Mouse (Mus musculus): ENCODE data around the gene Syt12. TPM values are rescaled to one million over a fixed set of nuclear protein-coding genes. Genes with fewer than 3 reads are reported as not detected.

The Syt12 gene
- total and polyA plus RNA-seq, 3 experiments: not detected

- DNase-seq (ENCODE audit: low read depth, low spot score): no peak
- no peaks in the 10 kb centered on the region for H3K79me2 ChIP-seq (ENCODE audit: control insufficient read depth, insufficient read depth, low read length, poor library complexity)
- H3K9me3 ChIP-seq (replicated peaks; ENCODE audit: insufficient read depth, low read length): no peaks in the 10 kb centered on the region
- no peaks in the 10 kb centered on the region for H3K4me1 ChIP-seq (ENCODE audit: control insufficient read depth in 1 of 2, insufficient read depth in 2 of 2, low read length in 2 of 2)
- TF ChIP-seq TCF12 (IDR thresholded peaks at IDR 0.05; ENCODE audit: low read depth, low read length) (no peak), CHD1 (IDR thresholded peaks at IDR 0.05; ENCODE audit: low read depth, low read length) (no peak), MAX (IDR thresholded peaks at IDR 0.05; ENCODE audit: low read length) (no peak), ZMIZ1 (IDR thresholded peaks at IDR 0.05; ENCODE audit: low read depth, low read length) (no peak), MEF2A (IDR thresholded peaks at IDR 0.05; ENCODE audit: extremely low read depth, insufficient replicate concordance, low read depth, low read length, poor library complexity, severe bottlenecking) (no peak), GABPA (IDR thresholded peaks at IDR 0.05; ENCODE audit: low read depth, low read length) (no peak), TBP (IDR thresholded peaks at IDR 0.05; ENCODE audit: low read depth, low read length) (no peak), EP300 (IDR thresholded peaks at IDR 0.05; ENCODE audit: low read depth in 1 of 2, low read length in 2 of 2) (no peak), USF1 (IDR thresholded peaks at IDR 0.05; ENCODE audit: low read depth, low read length) (no peak), RCOR1 (IDR thresholded peaks at IDR 0.05; ENCODE audit: low read depth, low read length) (no peak), GATA1 (IDR thresholded peaks at IDR 0.05; ENCODE audit: low read depth, low read length) (no peak), TAL1 (IDR thresholded peaks at IDR 0.05; ENCODE audit: low read length) (no peak), E2F4 (IDR thresholded peaks at IDR 0.05; ENCODE audit: borderline replicate concordance, low read depth, low read length) (no peak), POLR2A (IDR thresholded peaks at IDR 0.05; ENCODE audit: control insufficient read depth in 1 of 2, insufficient read depth in 1 of 2, low read depth in 1 of 2, low read length in 2 of 2, poor library complexity in 1 of 2) (no peak)
- no peaks in the 10 kb centered on the region; a peak in 2 of 4 replicates for H3K27me3 ChIP-seq (ENCODE audit: control insufficient read depth in 1 of 2, insufficient read depth in 2 of 2, low read length in 2 of 2)
- no peaks in the 10 kb centered on the region for H3K36me3 ChIP-seq (ENCODE audit: control insufficient read depth in 1 of 2, insufficient read depth in 2 of 2, low read length in 2 of 2)
- no peak overlapping the region for H3K4me3 ChIP-seq (ENCODE audit: control insufficient read depth in 1 of 2, insufficient read depth in 1 of 2, low read depth in 2 of 2, low read length in 2 of 2)
- no peak overlapping the region for H3K27ac ChIP-seq (ENCODE audit: control insufficient read depth, low read depth, low read length)
- no peak overlapping the region for H3K9ac ChIP-seq (ENCODE audit: control insufficient read depth, low read depth, low read length, poor library complexity, severe bottlenecking)
Observed at GRCm38 (mm10) chr19:4495814-4496213, 18.6 kb upstream of the Syt12 start.

DNA sequence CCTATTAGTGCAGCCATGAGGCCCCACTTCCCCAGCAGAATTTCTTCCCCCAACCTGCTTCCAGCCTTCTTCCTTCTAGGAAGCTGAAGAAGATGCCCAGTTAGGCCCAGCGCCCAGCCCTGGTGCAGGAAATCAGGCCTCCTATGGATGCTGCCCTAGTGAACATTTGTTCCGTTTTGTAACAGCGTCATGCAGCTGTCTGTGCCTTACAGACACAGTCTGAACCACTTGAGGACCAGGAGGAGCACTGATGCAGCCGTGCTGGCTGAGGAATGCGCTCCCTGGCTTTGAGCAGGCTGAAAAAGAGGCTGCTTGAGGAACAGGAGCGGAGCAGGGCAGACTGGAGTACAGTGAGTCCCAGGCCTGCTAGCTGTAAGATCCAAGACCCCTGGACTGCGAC, 17.5 kb upstream of the Syt12 start:
- no peak for DNase-seq (ENCODE audit: low read depth, low spot score)
- H3K9me3 ChIP-seq (replicated peaks; ENCODE audit: insufficient read depth, low read length): no peaks in the 10 kb centered on the region
- no peak overlapping the region for H3K9ac ChIP-seq (ENCODE audit: control insufficient read depth, low read depth, low read length, poor library complexity, severe bottlenecking)
- TF ChIP-seq ZNF384 (IDR thresholded peaks at IDR 0.05; ENCODE audit: low read depth, low read length) (no peak), USF2 (IDR thresholded peaks at IDR 0.05; ENCODE audit: borderline replicate concordance in 1 of 2, insufficient read depth in 1 of 2, low read depth in 1 of 2, low read length in 2 of 2) (no peak), TBP (IDR thresholded peaks at IDR 0.05; ENCODE audit: low read depth, low read length) (no peak), RCOR1 (IDR thresholded peaks at IDR 0.05; ENCODE audit: low read depth, low read length) (no peak), CHD2 (IDR thresholded peaks at IDR 0.05; ENCODE audit: low read length) (no peak), EP300 (IDR thresholded peaks at IDR 0.05; ENCODE audit: low read depth in 1 of 2, low read length in 2 of 2) (no peak), POLR2AphosphoS2 (IDR thresholded peaks at IDR 0.05; ENCODE audit: low read length) (no peak), SIN3A (IDR thresholded peaks at IDR 0.05; ENCODE audit: low read length) (no peak), ZC3H11A (IDR thresholded peaks at IDR 0.05; ENCODE audit: low read depth, low read length) (no peak), ZMIZ1 (IDR thresholded peaks at IDR 0.05; ENCODE audit: low read depth, low read length) (no peak), KAT2A (conservative IDR thresholded peaks at IDR 0.05; ENCODE audit: low read depth, low read length) (no peak), CTCF (IDR thresholded peaks at IDR 0.05 in 2 of 3, conservative IDR thresholded peaks at IDR 0.05 in 1 of 3; ENCODE audit: control insufficient read depth in 1 of 3, insufficient read depth in 1 of 3, low read depth in 2 of 3, low read length in 3 of 3, poor library complexity in 1 of 3, severe bottlenecking in 1 of 3) (no peak), CHD1 (IDR thresholded peaks at IDR 0.05; ENCODE audit: low read depth, low read length) (no peak), ELF1 (IDR thresholded peaks at IDR 0.05; ENCODE audit: low read depth, low read length) (no peak), TAL1 (IDR thresholded peaks at IDR 0.05; ENCODE audit: low read length) (no peak), MAX (IDR thresholded peaks at IDR 0.05; ENCODE audit: low read length) (no peak), HCFC1 (IDR thresholded peaks at IDR 0.05; ENCODE audit: low read depth, low read length) (no peak), POLR2AphosphoS5 (IDR thresholded peaks at IDR 0.05; ENCODE audit: borderline replicate concordance, low read depth, low read length) (no peak)
- no peaks in the 10 kb centered on the region for H3K36me3 ChIP-seq (ENCODE audit: control insufficient read depth in 1 of 2, insufficient read depth in 2 of 2, low read length in 2 of 2)
- no peaks in the 10 kb centered on the region for H3K79me2 ChIP-seq (ENCODE audit: control insufficient read depth, insufficient read depth, low read length, poor library complexity)
- H3K4me3 ChIP-seq (ENCODE audit: control insufficient read depth in 1 of 2, insufficient read depth in 1 of 2, low read depth in 2 of 2, low read length in 2 of 2): no peak overlapping the region
- no peaks in the 10 kb centered on the region for H3K4me1 ChIP-seq (ENCODE audit: control insufficient read depth in 1 of 2, insufficient read depth in 2 of 2, low read length in 2 of 2)
- H3K27me3 ChIP-seq (ENCODE audit: control insufficient read depth in 1 of 2, insufficient read depth in 2 of 2, low read length in 2 of 2): peaks cover 2% of the 10 kb centered on the region in 2 experiments; a peak in 2 of 4 replicates
- no peak overlapping the region for H3K27ac ChIP-seq (ENCODE audit: control insufficient read depth, low read depth, low read length)
